Mouse (Mus musculus): Measurements from ENCODE around the gene Tbc1d22a.

DNA sequence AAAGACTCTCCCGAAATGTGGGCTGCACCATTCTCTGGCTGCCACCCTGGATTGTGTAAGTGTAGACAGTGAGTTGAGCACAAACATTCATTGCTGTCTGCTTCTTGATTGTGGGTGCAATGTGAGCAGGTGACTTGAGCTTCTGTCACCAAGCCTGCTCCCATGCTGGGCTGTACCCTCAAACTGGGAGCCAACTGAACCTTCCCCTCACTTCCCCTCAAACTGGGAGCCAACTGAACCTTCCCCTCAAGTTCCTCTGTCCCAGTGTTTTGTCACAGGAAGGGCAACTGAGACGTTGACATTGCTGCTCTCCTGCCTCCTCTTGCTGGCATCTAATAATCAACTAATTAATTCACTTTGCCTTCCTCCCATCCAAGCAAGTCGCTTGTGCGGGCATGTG lies 52.7 kb downstream of the Tbc1d22a start:
- TF ChIP-seq POLR2A (IDR thresholded peaks at IDR 0.05; ENCODE audit: borderline replicate concordance, extremely low read depth, low read depth, low read length) = no peak
- no peak for TF ChIP-seq CTCF (IDR thresholded peaks at IDR 0.05; ENCODE audit: insufficient read depth, low read length)
